8 mouse cellular contexts compared by ENCODE assay signal in genomic region chr5:103759489-103760424, GRCm38 (mm10).
DNase-seq lines count a peak whose midpoint lies in the region; ATAC-seq and TF ChIP-seq lines count a peak whose summit lies in the region.

No protein-coding gene starts in this region.

- peak; percentile 59 for DNase-seq in adrenal gland, postnatal 10 days
- DNase-seq in adrenal gland, adult (ENCODE audit: inconsistent age in 2 of 2, low spot score in 1 of 2), result no peak
- no peak for DNase-seq in Patski (ENCODE audit: low read depth, low spot score)
- peak; percentile 89 for DNase-seq in heart, embryonic 10.5 days (ENCODE audit: low spot score)
- DNase-seq in retina, embryonic 14.5 days (ENCODE audit: low spot score), result peak; percentile 34
- no peak for DNase-seq in left cerebral cortex, postnatal 36 days (ENCODE audit: low spot score in 2 of 2)
- no peak for DNase-seq in layer of hippocampus, postnatal 25 days (ENCODE audit: extremely low spot score in 1 of 2, low spot score in 1 of 2)

- peaks cover 46% of the 10 kb centered on the region for H3K4me1 ChIP-seq in heart, embryonic 10.5 days
- peaks cover 20% of the 10 kb centered on the region for H3K4me1 ChIP-seq in limb, embryonic 15.5 days

- no peaks in the 10 kb centered on the region for H3K36me3 ChIP-seq in heart, embryonic 10.5 days
- H3K36me3 ChIP-seq in limb, embryonic 15.5 days, result no peaks in the 10 kb centered on the region

- peak overlapping the region; percentile 89 for H3K27ac ChIP-seq in heart, embryonic 10.5 days
- H3K27ac ChIP-seq in limb, embryonic 15.5 days, result 0 out of 2 replicates have a peak overlapping the region, but pooled peaks have one; percentile 39

- no peaks in the 10 kb centered on the region for H3K9me3 ChIP-seq in heart, embryonic 10.5 days
- H3K9me3 ChIP-seq in limb, embryonic 15.5 days, result no peaks in the 10 kb centered on the region

- in situ Hi-C loops in Patski (cut with MboI; ENCODE audit: low pct_unique_long_range_greater_than_20kb), result loop anchor here (10.0 kb wide), 1 partner anchor 65 kb away; the partner anchor contains the start of gene Aff1

- no peak for TF ChIP-seq CTCF in Patski (IDR thresholded peaks at IDR 0.05)

- WGBS in heart, embryonic 10.5 days, result 35% methylated on average over 14 of the region's 14 CpGs
- WGBS in limb, embryonic 15.5 days, result 42% methylated on average over 14 of the region's 14 CpGs

- no peak overlapping the region for H3K9ac ChIP-seq in limb, embryonic 15.5 days

- peak overlapping the region; percentile 60 for H3K4me2 ChIP-seq in limb, embryonic 15.5 days

- intact Hi-C loops in left cerebral cortex, postnatal 36 days (cut with DNase I), result no loop called here

- CTCF ChIA-PET in Patski (lab: Charles Lee), result interaction anchor here (0.6 to 2.9 kb wide), 10 partner anchors 12 to 69 kb away, joined by 3 to 20 read pairs (median 4); no protein-coding TSS in a partner anchor

- peak; percentile 3 for ATAC-seq in Patski
- no peak for ATAC-seq in limb, embryonic 15.5 days (ENCODE audit: insufficient number of reproducible peaks, low FRiP score, low TSS enrichment, low read depth)

- H3K4me3 ChIP-seq in heart, embryonic 10.5 days, result peak overlapping the region; percentile 65
- H3K4me3 ChIP-seq in limb, embryonic 15.5 days, result peak overlapping the region; percentile 34

- POLR2A ChIA-PET in Patski (lab: Charles Lee), result interaction anchor here (0.6 to 2.5 kb wide), 6 partner anchors 8 to 67 kb away, joined by 3 to 7 read pairs (median 5); partner anchors contain the start of gene Aff1

- no peaks in the 10 kb centered on the region for H3K27me3 ChIP-seq in Patski
- H3K27me3 ChIP-seq in heart, embryonic 10.5 days (ENCODE audit: insufficient read depth, poor library complexity, severe bottlenecking), result peaks cover 36% of the 10 kb centered on the region
- H3K27me3 ChIP-seq in limb, embryonic 15.5 days, result 0 out of 2 replicates have a peak, but pooled peaks cover 2% of the 10 kb centered on the region

Comparison
In these comparisons a context has a peak if more than half of its experiments do, and no peak if none do; other contexts are left out.
1. DNase-seq: peak in adrenal gland, postnatal 10 days (single experiment), heart, embryonic 10.5 days (single experiment) and retina, embryonic 14.5 days (single experiment); none in adrenal gland, adult (0 of 2), Patski (single experiment), left cerebral cortex, postnatal 36 days (0 of 2) and layer of hippocampus, postnatal 25 days (0 of 2).